Comparison of ENCODE assay signal across 8 mouse cellular contexts in the genomic region with DNA sequence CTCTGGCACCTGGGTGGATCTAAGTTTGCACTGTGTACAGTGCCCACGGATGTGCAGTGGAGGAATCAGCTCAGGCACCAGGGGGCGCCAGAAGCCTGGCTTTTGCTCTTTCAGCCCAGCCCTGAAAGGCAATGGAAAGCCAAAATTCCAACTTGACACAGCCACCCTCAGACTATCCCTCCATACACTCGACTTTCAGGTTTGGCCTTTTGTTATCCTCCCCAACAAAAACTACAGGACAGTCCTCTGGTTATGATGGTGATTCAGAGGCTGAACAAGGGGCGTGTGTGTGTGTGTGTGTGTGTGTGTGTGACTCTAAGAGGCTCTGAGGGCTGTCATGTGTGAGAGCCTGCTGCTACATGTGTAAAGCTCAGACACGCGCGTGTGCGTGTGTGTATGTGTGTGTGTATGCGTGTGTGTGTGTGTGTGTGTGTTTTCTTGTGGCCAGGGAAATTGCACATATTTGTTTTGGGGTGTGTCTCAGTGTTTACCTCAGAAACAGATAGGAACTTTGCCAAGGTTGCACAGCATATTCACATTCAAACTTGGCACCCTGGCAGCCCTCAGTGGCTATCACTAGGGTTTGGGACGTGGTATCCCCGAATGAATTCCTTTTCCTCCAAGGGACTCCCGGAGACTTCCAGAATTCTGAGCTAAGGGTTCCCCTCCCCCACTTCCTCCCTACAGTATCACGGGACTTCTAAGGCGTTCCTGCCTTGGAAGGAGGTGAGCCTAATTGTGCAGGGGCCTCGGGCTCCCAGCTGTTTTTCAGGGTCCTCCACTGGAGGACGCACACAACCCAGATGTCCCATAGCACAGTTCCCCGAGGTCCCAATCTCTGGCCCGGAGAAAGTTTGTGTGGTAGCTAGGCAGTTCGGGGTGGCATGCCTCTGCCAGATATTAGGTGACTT. TPM values are rescaled to one million over a fixed set of nuclear protein-coding genes. Genes with fewer than 3 reads are reported as not detected.
DNase-seq lines count a peak whose midpoint lies in the region.

No protein-coding gene starts in this region.

- 5% methylated on average over 19 of the region's 19 CpGs for WGBS in hindbrain, embryonic 10.5 days

- peak overlapping the region; percentile 49 for H3K4me3 ChIP-seq in hindbrain, embryonic 10.5 days

- H3K36me3 ChIP-seq in hindbrain, embryonic 10.5 days = no peaks in the 10 kb centered on the region

- peaks cover 36% of the 10 kb centered on the region for H3K27me3 ChIP-seq in hindbrain, embryonic 10.5 days (ENCODE audit: insufficient read depth, poor library complexity, severe bottlenecking)

- no peaks in the 10 kb centered on the region for H3K9me3 ChIP-seq in hindbrain, embryonic 10.5 days

- DNase-seq in MN1 (ENCODE audit: low spot score) = peak; percentile 80
- peak; percentile 89 for DNase-seq in cerebellum, adult 8-10 months
- DNase-seq in forelimb bud, embryonic 11.5 days (ENCODE audit: low read depth, low spot score) = peak; percentile 84
- peak; percentile 81 for DNase-seq in hindbrain, embryonic 10.5 days (ENCODE audit: low spot score)
- peak; percentile 87 to 96 for DNase-seq in layer of hippocampus, postnatal 25 days (ENCODE audit: extremely low spot score in 1 of 2, low spot score in 1 of 2)
- DNase-seq in lung, postnatal 36 days = peak; percentile 95
- peak; percentile 82 for DNase-seq in retina, postnatal 1 day
- DNase-seq in thymus, postnatal 4 days = peak; percentile 97

- peaks cover 27% of the 10 kb centered on the region for H3K4me1 ChIP-seq in hindbrain, embryonic 10.5 days (replicated peaks)

- peak overlapping the region; percentile 83 for H3K27ac ChIP-seq in hindbrain, embryonic 10.5 days

RNA-seq across cellular contexts. Expression of a gene that starts 0.7 kb away (rescaled TPM):
- polyA plus RNA-seq in hindbrain, embryonic 10.5 days (2016; fragmentation: Nextera tagmentation; extraction: Ambion mirVana) = 8.9 and 9.5 TPM in 2 replicates
- total RNA-seq in layer of hippocampus, postnatal 25 days (2021) = 1 to 10 TPM; 4.1 to 7.2 TPM

RNA-seq across cellular contexts. Expression of a gene that starts 21.2 kb away (rescaled TPM):
- 55.7 and 71.7 TPM in 2 replicates for polyA plus RNA-seq in hindbrain, embryonic 10.5 days (2016; fragmentation: Nextera tagmentation; extraction: Ambion mirVana)
- total RNA-seq in layer of hippocampus, postnatal 25 days (2021) = 100 to 1,000 TPM; 259 to 316 TPM

RNA-seq across cellular contexts. Expression of a gene that starts 24.6 kb away (rescaled TPM):
- 7.7 and 10.2 TPM in 2 replicates for polyA plus RNA-seq in hindbrain, embryonic 10.5 days (2016; fragmentation: Nextera tagmentation; extraction: Ambion mirVana)
- 1 to 10 TPM; 5.8 TPM for total RNA-seq in layer of hippocampus, postnatal 25 days (2021)

RNA-seq across cellular contexts. Expression of a gene that starts 26.3 kb away (rescaled TPM):
- 6.6 and 6.8 TPM in 2 replicates for polyA plus RNA-seq in hindbrain, embryonic 10.5 days (2016; fragmentation: Nextera tagmentation; extraction: Ambion mirVana)
- total RNA-seq in layer of hippocampus, postnatal 25 days (2021) = 10 to 100 TPM; 43.0 to 46.0 TPM

Comparison
In these comparisons a context has a peak if more than half of its experiments do, and no peak if none do; other contexts are left out.
1. Peak in every context shown above with its lines: DNase-seq, H3K4me3 ChIP-seq and H3K27ac ChIP-seq.